Mouse (Mus musculus) ES-CJ7 (cell line): ENCODE data around the gene Hspb9.

Experiments
- DNase-seq: peaks from one replicate; pipeline ENCODE4 v3.0.0; 2011; ENCODE audit warnings: low read depth, low spot score

The Hspb9 gene

GRCm38 (mm10) chr11:100730477-100731205 lies 17.0 kb downstream of the Hspb9 start:
- DNase-seq: no peak

- DNase-seq: no peak
Measured at GRCm38 (mm10) chr11:100735134-100735865, 21.6 kb downstream of the Hspb9 start.

- no peak for DNase-seq
Measured at GRCm38 (mm10) chr11:100735954-100736745, 22.5 kb downstream of the Hspb9 start.

GRCm38 (mm10) chr11:100736746-100737080 lies 23.1 kb downstream of the Hspb9 start:
- no peak for DNase-seq

GRCm38 (mm10) chr11:100737105-100737733 lies 23.6 kb downstream of the Hspb9 start:
- no peak for DNase-seq

- peak; percentile 100 for DNase-seq
Measured at GRCm38 (mm10) chr11:100738066-100738604, 24.5 kb downstream of the Hspb9 start, which contains the start of gene Rab5c. Gene Rab5c, minus strand, starts transcription at chr11:100738215.

GRCm38 (mm10) chr11:100738749-100739148 lies 25.1 kb downstream of the Hspb9 start:
- no peak for DNase-seq

- DNase-seq: no peak
Measured at GRCm38 (mm10) chr11:100741348-100741747, 27.7 kb downstream of the Hspb9 start.

GRCm38 (mm10) chr11:100745085-100745484 lies 31.4 kb downstream of the Hspb9 start:
- peak; percentile 84 for DNase-seq

GRCm38 (mm10) chr11:100746546-100746945 lies 32.9 kb downstream of the Hspb9 start:
- DNase-seq: peak; percentile 67

GRCm38 (mm10) chr11:100747114-100747513 lies 33.5 kb downstream of the Hspb9 start:
- DNase-seq: no peak

- DNase-seq: no peak
Measured at GRCm38 (mm10) chr11:100748620-100749019, 35.0 kb downstream of the Hspb9 start.

- peak; percentile 58 for DNase-seq
Measured at GRCm38 (mm10) chr11:100749469-100749868, 35.8 kb downstream of the Hspb9 start.

GRCm38 (mm10) chr11:100750127-100750526 lies 36.5 kb downstream of the Hspb9 start:
- no peak for DNase-seq

GRCm38 (mm10) chr11:100752294-100752693 lies 38.6 kb downstream of the Hspb9 start:
- DNase-seq: no peak

GRCm38 (mm10) chr11:100754021-100754692 lies 40.5 kb downstream of the Hspb9 start:
- DNase-seq: no peak

GRCm38 (mm10) chr11:100754693-100755057 lies 41.0 kb downstream of the Hspb9 start:
- no peak for DNase-seq

GRCm38 (mm10) chr11:100756476-100756875 lies 42.8 kb downstream of the Hspb9 start:
- DNase-seq: peak; percentile 50

- no peak for DNase-seq
Measured at GRCm38 (mm10) chr11:100757566-100757965, 43.9 kb downstream of the Hspb9 start.

- DNase-seq: peak; percentile 80
Measured at GRCm38 (mm10) chr11:100758707-100759610, 45.3 kb downstream of the Hspb9 start.
